Mouse (Mus musculus) cerebellum, adult 2 months (tissue): ENCODE data around the gene Abhd6.

ENCODE experiments used
- CTCF ChIP-seq: fragments of 200-500 bp; IDR thresholded peaks from 2 replicates; pipeline ENCODE4 v1.5.1; 2011; ENCODE audit warnings: low read depth, mild to moderate bottlenecking, control low read depth, low read length, moderate library complexity, borderline replicate concordance; ENCODE audit not compliant: insufficient read depth
- POLR2A ChIP-seq: fragments of 200-500 bp; IDR thresholded peaks from 2 replicates; pipeline ENCODE4 v1.6.1; 2011; ENCODE audit warnings: low read length, control low read depth, borderline replicate concordance; ENCODE audit not compliant: insufficient read depth

DNA sequence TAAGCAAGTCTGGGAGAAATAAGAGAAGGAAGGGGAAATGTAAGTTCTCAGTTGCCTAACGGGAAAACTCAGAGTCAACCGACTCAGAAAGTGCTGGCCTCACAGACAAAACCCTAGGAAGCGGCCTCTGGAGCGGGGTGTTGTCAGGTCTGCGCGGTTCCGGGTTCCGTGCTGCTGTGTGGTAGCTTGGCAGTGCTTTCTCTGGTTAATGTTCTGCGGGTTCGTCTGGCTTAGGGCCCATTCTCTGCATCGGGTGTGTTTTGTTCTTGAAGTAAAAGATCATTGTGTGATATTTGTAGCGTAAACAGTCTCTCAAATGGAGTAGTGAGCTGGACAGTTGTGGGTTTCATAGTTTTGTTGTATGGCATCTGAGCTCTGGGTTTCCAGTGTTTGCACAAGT, 100.0 kb downstream of the Abhd6 start:
- no peak for TF ChIP-seq CTCF
- TF ChIP-seq POLR2A = no peak
